Mouse (Mus musculus) stomach, embryonic 15.5 days (tissue): ENCODE data around the gene E330009J07Rik. TPM values are rescaled to one million over a fixed set of nuclear protein-coding genes. Genes with fewer than 3 reads are reported as not detected.

Source experiments
- ATAC-seq: fragments of 200-750 bp; cut with Nextera tagmentation; 2 replicates; pipeline ENCODE4 v1.8.0; 2017; ENCODE audit warnings: low read depth, moderate number of reproducible peaks, moderate TSS enrichment; ENCODE audit not compliant: insufficient read depth, low FRiP score
- H3K27ac ChIP-seq: fragments of 300-500 bp; sonication (generic); 2 replicates; pipeline ENCODE4 v1.5.1; 2015; ENCODE audit warnings: mild to moderate bottlenecking, inconsistent platforms
- H3K27me3 ChIP-seq: fragments of 300-500 bp; sonication (generic); replicated peaks from 2 replicates; pipeline ENCODE4 v1.6.1; 2015; ENCODE audit warnings: inconsistent platforms
- H3K36me3 ChIP-seq: fragments of 300-500 bp; sonication (generic); 2 replicates; pipeline ENCODE4 v1.6.1; 2015; ENCODE audit warnings: inconsistent platforms
- H3K4me1 ChIP-seq: fragments of 300-500 bp; sonication (generic); 2 replicates; pipeline ENCODE4 v1.6.1; 2015; ENCODE audit warnings: inconsistent platforms
- H3K4me2 ChIP-seq: fragments of 300-500 bp; sonication (generic); 2 replicates; pipeline ENCODE4 v1.6.1; 2015; ENCODE audit warnings: mild to moderate bottlenecking, inconsistent platforms
- H3K4me3 ChIP-seq: fragments of 300-500 bp; sonication (generic); replicated peaks from 2 replicates; pipeline ENCODE4 v1.5.1; 2015; ENCODE audit warnings: inconsistent platforms
- H3K9ac ChIP-seq: fragments of 300-500 bp; sonication (generic); 2 replicates; pipeline ENCODE4 v1.6.1; 2015; ENCODE audit warnings: inconsistent platforms
- H3K9me3 ChIP-seq: fragments of 300-500 bp; sonication (generic); 2 replicates; pipeline ENCODE4 v1.6.1; 2016; ENCODE audit warnings: inconsistent platforms
- WGBS: fragments of 180-500 bp; shearing (Covaris S2); methylation state at CpG from one replicate; pipeline ENCODE4 v1.1.7; 2015; 5-methylcytosine and 5-hydroxymethylcytosine counted together
- polyA plus RNA-seq: library from polyadenylated mRNA; unstranded; fragments of >200 nt; fragmentation: Nextera tagmentation; extraction: Ambion mirVana; gene quantifications from 2 replicates; pipeline ENCODE4 v1.2.1, GENCODE M21; 2015

The E330009J07Rik gene
- polyA plus RNA-seq, 1 experiment from 2014 or later, result 13.7 TPM

GRCm38 (mm10) chr6:40427441-40427840, 8.5 kb downstream of the E330009J07Rik start:
- Histone ChIP-seq H3K4me3 (no peak overlapping the region), H3K36me3 (no peaks in the 10 kb centered on the region), H3K27me3 (no peaks in the 10 kb centered on the region), H3K4me1 (0 out of 2 replicates have a peak, but pooled peaks cover 8% of the 10 kb centered on the region), H3K4me2 (no peak overlapping the region), H3K27ac (no peak overlapping the region), H3K9me3 (no peaks in the 10 kb centered on the region), H3K9ac (no peak overlapping the region)
- 83% methylated on average over 7 of the region's 7 CpGs for WGBS
- no peak for ATAC-seq

GRCm38 (mm10) chr6:40423774-40424173, 12.2 kb downstream of the E330009J07Rik start:
- H3K4me1 ChIP-seq, result no peaks in the 10 kb centered on the region
- H3K27ac ChIP-seq, result no peak overlapping the region
- no peak overlapping the region for H3K9ac ChIP-seq
- no peaks in the 10 kb centered on the region for H3K27me3 ChIP-seq
- no peak for ATAC-seq
- WGBS, result 50% methylated on average over 1 of the region's 1 CpGs
- no peaks in the 10 kb centered on the region for H3K36me3 ChIP-seq
- no peaks in the 10 kb centered on the region for H3K9me3 ChIP-seq
- no peak overlapping the region for H3K4me2 ChIP-seq
- no peak overlapping the region for H3K4me3 ChIP-seq

DNA sequence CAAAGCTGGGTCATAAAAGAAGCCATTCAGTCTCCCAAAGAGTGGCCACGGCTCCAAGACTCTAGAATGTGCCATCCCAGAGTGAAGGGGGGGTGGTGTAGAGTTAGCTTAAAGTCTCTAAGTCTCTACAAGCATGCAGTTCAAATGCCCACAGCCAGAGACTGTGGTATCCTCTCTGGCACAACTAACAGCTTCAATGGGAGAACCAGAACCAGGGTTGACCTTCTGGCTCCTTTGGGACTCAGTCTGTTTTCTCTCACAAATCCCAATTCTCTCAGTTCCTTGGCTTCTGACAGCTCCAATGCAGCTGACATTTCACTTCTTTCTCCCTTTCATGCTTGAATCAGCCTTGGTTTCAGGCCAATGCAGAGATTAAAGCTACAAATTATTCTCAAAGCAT, 12.9 kb downstream of the E330009J07Rik start:
- H3K9ac ChIP-seq, result no peak overlapping the region
- no peaks in the 10 kb centered on the region for H3K36me3 ChIP-seq
- no peak overlapping the region for H3K4me2 ChIP-seq
- no peaks in the 10 kb centered on the region for H3K9me3 ChIP-seq
- H3K27ac ChIP-seq, result no peak overlapping the region
- H3K4me3 ChIP-seq, result no peak overlapping the region
- H3K27me3 ChIP-seq, result no peaks in the 10 kb centered on the region
- H3K4me1 ChIP-seq, result no peaks in the 10 kb centered on the region
- 90% methylated on average over 1 of the region's 1 CpGs for WGBS
- ATAC-seq, result no peak

- Histone ChIP-seq H3K27me3 (no peaks in the 10 kb centered on the region), H3K4me1 (no peaks in the 10 kb centered on the region), H3K4me2 (no peak overlapping the region), H3K9me3 (no peaks in the 10 kb centered on the region), H3K9ac (no peak overlapping the region), H3K4me3 (no peak overlapping the region), H3K36me3 (no peaks in the 10 kb centered on the region), H3K27ac (no peak overlapping the region)
- 90% methylated on average over 6 of the region's 6 CpGs for WGBS
- ATAC-seq, result no peak
Measured at GRCm38 (mm10) chr6:40421099-40421498, 14.8 kb downstream of the E330009J07Rik start.

GRCm38 (mm10) chr6:40418386-40418785, 17.5 kb downstream of the E330009J07Rik start:
- Histone ChIP-seq H3K9ac (no peak overlapping the region), H3K4me3 (no peak overlapping the region), H3K27me3 (no peaks in the 10 kb centered on the region), H3K9me3 (no peaks in the 10 kb centered on the region), H3K36me3 (no peaks in the 10 kb centered on the region), H3K4me2 (no peak overlapping the region), H3K4me1 (no peaks in the 10 kb centered on the region), H3K27ac (no peak overlapping the region)
- ATAC-seq, result no peak
- WGBS, result 96% methylated on average over 4 of the region's 4 CpGs

- Histone ChIP-seq H3K4me1 (no peaks in the 10 kb centered on the region), H3K4me3 (no peak overlapping the region), H3K27me3 (no peaks in the 10 kb centered on the region), H3K4me2 (no peak overlapping the region), H3K9ac (no peak overlapping the region), H3K36me3 (no peaks in the 10 kb centered on the region), H3K27ac (no peak overlapping the region), H3K9me3 (no peaks in the 10 kb centered on the region)
- ATAC-seq, result no peak
- WGBS, result 81% methylated on average over 5 of the region's 5 CpGs
Measured at GRCm38 (mm10) chr6:40415799-40416198, 20.1 kb downstream of the E330009J07Rik start.

- Histone ChIP-seq H3K4me3 (no peak overlapping the region), H3K4me1 (no peaks in the 10 kb centered on the region), H3K27ac (no peak overlapping the region), H3K9me3 (no peaks in the 10 kb centered on the region), H3K4me2 (no peak overlapping the region), H3K27me3 (no peaks in the 10 kb centered on the region), H3K9ac (no peak overlapping the region), H3K36me3 (no peaks in the 10 kb centered on the region)
- no peak for ATAC-seq
- WGBS, result 98% methylated on average over 3 of the region's 3 CpGs
Measured at GRCm38 (mm10) chr6:40413565-40413964, 22.4 kb downstream of the E330009J07Rik start.

GRCm38 (mm10) chr6:40413046-40413445, 22.9 kb downstream of the E330009J07Rik start:
- peaks cover 3% of the 10 kb centered on the region; the same call in 1 of the 2 replicates for H3K36me3 ChIP-seq
- H3K4me2 ChIP-seq, result no peak overlapping the region
- no peak for ATAC-seq
- no peaks in the 10 kb centered on the region for H3K4me1 ChIP-seq
- 81% methylated on average over 5 of the region's 5 CpGs for WGBS
- no peaks in the 10 kb centered on the region for H3K27me3 ChIP-seq
- no peak overlapping the region for H3K27ac ChIP-seq
- H3K9ac ChIP-seq, result no peak overlapping the region
- no peak overlapping the region for H3K4me3 ChIP-seq
- no peaks in the 10 kb centered on the region for H3K9me3 ChIP-seq

GRCm38 (mm10) chr6:40411085-40411484, 24.9 kb downstream of the E330009J07Rik start:
- no peak overlapping the region for H3K4me3 ChIP-seq
- WGBS, result 88% methylated on average over 3 of the region's 3 CpGs
- no peak for ATAC-seq
- H3K4me1 ChIP-seq, result no peaks in the 10 kb centered on the region
- H3K27me3 ChIP-seq, result no peaks in the 10 kb centered on the region
- H3K27ac ChIP-seq, result no peak overlapping the region
- H3K9me3 ChIP-seq, result no peaks in the 10 kb centered on the region
- H3K4me2 ChIP-seq, result no peak overlapping the region
- H3K36me3 ChIP-seq, result peaks cover 22% of the 10 kb centered on the region
- H3K9ac ChIP-seq, result no peak overlapping the region

DNA sequence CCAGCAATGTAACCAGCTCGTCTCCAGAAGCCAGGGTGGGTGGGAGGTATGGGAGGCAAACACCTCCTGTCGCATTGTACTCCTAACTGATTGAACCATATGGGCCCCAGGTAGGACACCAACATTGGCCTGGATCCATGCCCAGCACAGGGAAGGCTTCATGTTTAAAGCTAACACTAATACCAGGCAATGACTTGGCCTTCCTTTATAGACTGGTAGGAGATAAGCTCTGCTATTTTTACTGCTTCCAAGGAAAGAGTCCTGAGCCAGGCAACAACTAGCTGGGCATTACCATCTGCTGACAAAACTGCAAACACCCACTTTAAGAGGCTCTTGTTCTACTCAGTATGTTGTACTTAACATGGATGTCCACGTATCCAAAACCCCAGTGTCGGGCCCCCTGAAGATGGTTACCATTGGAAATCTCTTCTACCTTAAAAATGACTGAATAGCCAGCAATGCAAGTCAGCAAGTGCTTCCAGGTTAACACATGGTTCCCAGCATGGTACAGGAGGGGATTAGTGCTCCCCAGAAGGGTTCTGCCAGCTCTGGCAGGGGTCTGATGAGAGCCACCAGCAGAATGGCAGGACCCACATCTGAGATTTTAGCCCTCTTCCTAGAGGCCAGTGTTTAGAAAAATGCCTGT, 32.2 kb downstream of the E330009J07Rik start:
- H3K4me1 ChIP-seq, result no peaks in the 10 kb centered on the region
- H3K9ac ChIP-seq, result no peak overlapping the region
- no peak for ATAC-seq
- no peak overlapping the region for H3K4me2 ChIP-seq
- H3K9me3 ChIP-seq, result no peaks in the 10 kb centered on the region
- H3K4me3 ChIP-seq, result no peak overlapping the region
- H3K27me3 ChIP-seq, result no peaks in the 10 kb centered on the region
- H3K27ac ChIP-seq, result no peak overlapping the region
- H3K36me3 ChIP-seq, result peaks cover 30% of the 10 kb centered on the region
- 85% methylated on average over 4 of the region's 4 CpGs for WGBS

DNA sequence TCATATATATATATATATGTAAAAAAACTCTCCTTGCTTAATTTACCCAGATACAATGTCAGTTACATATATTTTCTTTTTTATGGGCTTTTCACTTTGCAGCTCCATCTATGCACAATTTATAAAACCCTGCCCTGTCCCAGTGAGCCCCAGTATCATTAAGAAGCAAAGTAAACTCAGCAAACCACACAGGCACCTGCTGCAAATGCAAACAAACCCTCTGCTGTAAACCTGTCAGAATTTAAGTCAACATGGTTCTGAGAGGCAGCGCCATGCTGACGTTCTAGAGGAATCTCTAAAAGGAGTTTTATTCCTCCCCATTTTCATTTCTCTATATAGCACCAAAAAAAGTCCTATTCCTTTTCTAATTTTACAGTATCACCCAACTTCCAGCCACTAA, 33.9 kb downstream of the E330009J07Rik start:
- Histone ChIP-seq H3K4me2 (no peak overlapping the region), H3K4me1 (no peaks in the 10 kb centered on the region), H3K9ac (no peak overlapping the region), H3K27me3 (no peaks in the 10 kb centered on the region), H3K4me3 (no peak overlapping the region), H3K36me3 (peaks cover 21% of the 10 kb centered on the region), H3K27ac (no peak overlapping the region), H3K9me3 (no peaks in the 10 kb centered on the region)
- 60% methylated on average over 2 of the region's 2 CpGs for WGBS
- no peak for ATAC-seq

DNA sequence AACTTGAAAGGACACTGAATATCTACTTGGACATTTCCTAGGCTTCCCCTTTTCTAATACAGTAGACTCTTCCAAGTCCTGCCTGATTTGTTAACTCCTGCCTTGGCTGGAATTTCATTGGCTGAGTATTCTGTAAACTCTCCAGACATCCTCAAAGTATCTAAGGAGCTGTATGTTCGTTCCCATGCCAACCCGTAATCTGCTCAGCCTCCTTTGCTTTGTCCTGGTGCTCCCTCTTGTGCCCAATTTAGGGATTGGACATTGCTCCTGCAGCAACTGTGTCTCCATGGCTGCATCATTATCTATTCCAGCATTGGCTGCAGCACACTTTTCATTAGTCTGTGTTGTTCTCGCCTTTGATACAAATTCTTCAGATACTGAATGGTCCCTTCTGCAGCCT, 42.7 kb downstream of the E330009J07Rik start:
- WGBS, result 33% methylated on average over 3 of the region's 3 CpGs
- Histone ChIP-seq H3K9ac (no peak overlapping the region), H3K27me3 (no peaks in the 10 kb centered on the region), H3K4me3 (no peak overlapping the region), H3K9me3 (no peaks in the 10 kb centered on the region), H3K36me3 (0 out of 2 replicates have a peak, but pooled peaks cover 3% of the 10 kb centered on the region), H3K4me2 (no peak overlapping the region), H3K4me1 (no peaks in the 10 kb centered on the region), H3K27ac (no peak overlapping the region)
- peak; percentile 80; the same call in 1 of the 2 replicates for ATAC-seq

DNA sequence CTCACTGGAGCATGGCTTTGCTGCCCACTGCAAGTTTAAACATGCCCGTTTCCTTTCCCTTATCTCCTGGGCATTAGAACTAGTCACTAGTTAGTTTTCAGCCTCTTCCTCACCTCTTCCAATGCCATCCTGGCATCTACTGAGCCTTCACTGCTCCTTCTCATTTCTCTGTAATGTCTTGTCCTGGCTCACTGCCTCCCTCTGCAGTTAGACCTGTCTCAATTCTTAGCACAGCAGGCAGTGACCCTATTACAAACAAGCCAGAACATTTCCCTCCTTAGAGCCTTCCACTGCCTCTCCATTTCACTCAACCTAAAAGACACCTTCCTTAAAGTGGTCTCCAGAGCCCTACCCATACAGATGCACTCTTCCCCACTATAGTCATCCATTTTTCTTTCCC, 45.0 kb downstream of the E330009J07Rik start:
- Histone ChIP-seq H3K9me3 (no peaks in the 10 kb centered on the region), H3K4me3 (no peak overlapping the region), H3K27me3 (no peaks in the 10 kb centered on the region), H3K4me1 (no peaks in the 10 kb centered on the region), H3K36me3 (no peaks in the 10 kb centered on the region), H3K4me2 (no peak overlapping the region), H3K27ac (no peak overlapping the region), H3K9ac (no peak overlapping the region)
- 80% methylated on average over 1 of the region's 1 CpGs for WGBS
- ATAC-seq, result no peak
